Mouse (Mus musculus) CD4-positive, CD25-positive, alpha-beta regulatory T cell, adult 2 months (primary cell): ENCODE measurements around the gene Usp48.
"Not testable (repeated sequence)": the region's sequence is repeated elsewhere in the genome, so short reads cannot be mapped to it uniquely, and the experiment has no call there.

Source experiments
- DNase-seq: peaks from one replicate; pipeline ENCODE4 v3.0.0-alpha.2; 2012; ENCODE audit warnings: low read depth, low spot score

The Usp48 gene

DNA sequence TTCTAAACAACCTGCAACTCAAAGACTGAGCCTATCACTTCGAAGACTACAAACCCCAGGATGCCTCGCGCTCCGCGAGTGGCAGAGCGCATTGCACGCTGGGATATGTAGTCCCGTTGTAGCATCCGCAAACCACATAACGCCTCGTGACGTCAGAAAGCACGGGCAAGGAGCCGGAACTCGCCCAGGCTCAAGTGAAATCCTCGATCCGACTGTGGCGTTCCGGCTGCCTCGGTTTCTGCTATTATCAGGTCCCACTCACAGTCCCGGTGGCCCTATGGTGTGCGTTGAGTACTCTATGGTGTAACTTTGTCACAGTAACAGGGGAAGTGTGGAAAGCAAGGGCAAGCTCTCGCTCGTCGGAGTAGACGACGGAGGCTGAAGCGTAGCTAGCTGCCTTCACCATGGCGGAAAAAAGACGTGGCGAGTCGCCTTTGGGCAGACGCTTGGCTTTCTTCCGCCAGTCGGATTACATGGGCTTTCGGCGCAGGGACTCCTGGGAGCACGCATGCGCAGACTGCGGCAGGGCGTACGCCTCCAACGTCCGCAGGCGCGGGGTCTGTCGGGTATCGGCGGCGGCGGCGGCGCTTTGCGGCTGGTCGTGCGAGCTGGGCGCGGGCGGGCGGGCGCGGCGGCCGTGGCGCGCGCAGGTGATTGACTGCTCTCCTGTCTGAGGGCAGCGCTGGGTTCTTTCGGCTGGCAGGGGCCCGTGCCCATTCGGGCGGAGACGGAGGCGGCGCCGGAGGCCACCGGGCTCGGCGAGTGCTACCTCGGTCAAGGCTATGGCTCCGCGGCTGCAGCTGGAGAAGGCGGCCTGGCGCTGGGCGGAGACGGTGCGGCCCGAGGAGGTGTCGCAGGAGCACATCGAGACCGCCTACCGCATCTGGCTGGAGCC lies at the start of gene Usp48:
Gene Usp48 (plus strand): TSS at position 155 of the 895 bp plus-strand sequence.
- DNase-seq = peak; percentile 100

DNA sequence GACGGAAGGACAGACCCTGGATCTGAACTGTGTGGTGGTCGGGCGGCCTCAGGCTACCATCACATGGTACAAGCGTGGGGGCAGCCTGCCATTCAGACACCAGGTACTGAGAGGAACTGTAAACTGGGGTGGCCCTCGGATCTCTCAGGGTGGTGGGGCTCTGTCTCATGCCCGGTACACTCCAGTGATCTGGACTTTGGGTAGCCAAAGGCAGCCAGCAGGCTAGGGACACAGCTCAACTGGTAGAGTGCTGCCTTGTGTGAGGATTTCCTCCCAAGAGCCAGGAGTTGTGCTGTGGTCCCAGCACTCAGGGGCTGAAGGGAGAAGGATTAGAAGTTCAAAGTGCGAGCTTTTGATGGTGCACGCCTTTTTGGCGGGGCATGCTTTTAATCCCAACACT lies 48.0 kb upstream of the Usp48 start:
- no peak for DNase-seq

GRCm38 (mm10) chr4:137546003-137546525 lies 47.5 kb upstream of the Usp48 start:
- DNase-seq = peak; percentile 27

DNA sequence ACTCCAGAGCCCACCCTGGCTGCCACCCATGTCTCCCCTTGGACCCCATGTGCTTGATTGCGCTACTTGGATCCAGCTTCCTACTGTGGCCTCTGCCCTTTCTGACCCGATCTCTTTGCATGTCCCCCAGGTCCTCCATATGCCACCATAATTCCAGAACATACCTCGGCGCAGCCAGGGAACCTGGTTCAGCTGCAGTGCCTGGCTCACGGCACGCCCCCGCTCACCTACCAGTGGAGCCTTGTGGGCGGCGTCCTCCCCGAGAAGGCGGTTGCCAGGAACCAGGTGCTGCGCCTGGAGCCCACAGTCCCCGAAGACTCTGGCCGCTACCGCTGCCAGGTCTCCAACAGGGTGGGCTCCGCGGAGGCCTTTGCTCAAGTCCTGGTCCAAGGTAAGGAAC lies 40.1 kb upstream of the Usp48 start:
- no peak for DNase-seq

- no peak for DNase-seq
Measured at GRCm38 (mm10) chr4:137556673-137557210, 36.8 kb upstream of the Usp48 start.

DNA sequence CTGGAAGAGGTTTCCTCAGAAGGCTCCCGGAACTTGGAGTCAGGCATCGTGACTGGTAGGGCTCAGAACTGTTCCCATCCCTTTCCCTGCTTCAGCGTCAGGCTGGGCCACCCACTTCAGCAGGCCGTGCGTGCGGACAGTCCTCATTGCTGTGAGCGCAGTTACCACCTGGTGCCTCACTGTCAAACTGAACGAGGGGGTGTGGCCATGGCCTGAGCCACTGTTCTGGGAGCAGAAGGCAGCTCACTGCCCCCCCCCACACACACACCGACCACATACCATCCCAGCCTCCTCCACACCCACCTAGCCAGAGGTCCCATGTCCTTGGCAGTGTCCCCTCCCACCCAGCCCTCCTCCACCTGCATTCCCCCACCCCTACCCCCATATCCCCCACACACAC lies 23.7 kb upstream of the Usp48 start:
- DNase-seq = no peak

- no peak for DNase-seq
Measured at GRCm38 (mm10) chr4:137574469-137574868, 19.1 kb upstream of the Usp48 start, which contains the start of gene Ldlrad2. Gene Ldlrad2, minus strand, starts transcription at chr4:137574569.

GRCm38 (mm10) chr4:137577486-137577885 lies 16.1 kb upstream of the Usp48 start:
- no peak for DNase-seq

- peak; percentile 53 for DNase-seq
Measured at GRCm38 (mm10) chr4:137578181-137578845, 15.2 kb upstream of the Usp48 start.

- DNase-seq = no peak
Measured at GRCm38 (mm10) chr4:137579789-137580188, 13.8 kb upstream of the Usp48 start.

- DNase-seq = no peak
Measured at GRCm38 (mm10) chr4:137580299-137580698, 13.3 kb upstream of the Usp48 start.

- peak; percentile 71 for DNase-seq
Measured at GRCm38 (mm10) chr4:137581815-137582214, 11.7 kb upstream of the Usp48 start.

- not testable (repeated sequence) for DNase-seq
Measured at GRCm38 (mm10) chr4:137589095-137589494, 4.5 kb upstream of the Usp48 start.

GRCm38 (mm10) chr4:137589586-137589985 lies 4.0 kb upstream of the Usp48 start:
- DNase-seq = no peak

DNA sequence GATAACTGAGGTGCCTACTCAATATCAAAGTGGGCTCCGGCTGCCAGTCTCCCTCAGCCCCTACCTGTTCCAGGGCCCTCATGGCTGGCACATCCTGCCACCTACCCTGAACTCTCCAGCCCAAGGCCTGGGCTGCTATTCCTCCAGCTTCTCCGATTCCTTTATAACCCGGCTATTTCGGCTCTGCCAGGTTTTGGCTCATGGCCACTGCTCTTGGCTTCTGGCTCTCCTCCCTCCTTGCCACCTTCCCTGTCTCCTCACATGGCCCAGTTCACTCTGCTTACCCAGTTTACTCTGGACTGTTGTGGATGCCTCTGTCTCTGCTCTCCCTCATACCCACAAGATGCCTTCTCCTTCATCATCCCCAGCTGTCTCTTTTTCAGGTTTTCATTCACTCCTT lies 2.6 kb upstream of the Usp48 start:
- DNase-seq = no peak

DNA sequence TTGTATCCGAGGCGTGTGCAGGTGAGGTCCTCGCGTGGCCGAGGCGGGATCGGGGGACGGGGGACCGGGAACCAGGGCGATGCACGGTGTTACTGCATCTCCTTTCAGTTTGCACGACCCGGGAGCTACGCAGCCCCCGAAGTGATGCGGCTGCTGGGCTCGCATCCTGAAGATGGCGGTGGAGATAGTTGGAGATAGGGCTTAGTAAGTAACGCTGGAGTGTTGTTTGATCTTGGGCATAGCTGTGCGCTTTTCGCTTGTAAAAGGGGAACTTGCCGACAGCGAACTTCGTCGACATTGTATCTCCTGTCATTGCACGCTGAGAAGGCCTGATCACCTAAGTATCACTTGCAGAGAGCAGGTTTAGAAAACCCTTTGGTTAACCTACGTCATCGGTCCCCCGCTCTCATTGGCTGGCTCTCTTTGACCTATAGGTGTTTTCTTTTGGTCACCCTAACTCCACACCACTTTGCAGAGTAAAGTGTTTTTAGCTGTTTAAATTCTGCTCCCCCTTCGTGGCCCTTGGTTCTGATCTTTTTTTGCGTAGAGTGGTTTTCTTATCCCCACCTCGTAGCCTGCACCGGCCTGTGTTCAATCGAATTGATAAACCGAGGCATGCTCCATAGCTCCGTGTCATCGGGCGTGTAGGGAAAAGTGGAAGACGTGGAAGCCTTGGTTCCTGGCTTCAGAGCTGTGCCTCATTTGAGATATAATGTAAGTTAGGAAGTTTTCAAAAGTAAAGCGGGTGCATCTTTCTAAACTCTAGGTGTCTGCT lies 1.1 kb downstream of the Usp48 start:
- DNase-seq = no peak

GRCm38 (mm10) chr4:137597098-137597630 lies 3.6 kb downstream of the Usp48 start:
- DNase-seq = no peak

GRCm38 (mm10) chr4:137598577-137598976 lies 5.0 kb downstream of the Usp48 start:
- DNase-seq = no peak

- DNase-seq = no peak
Measured at GRCm38 (mm10) chr4:137603449-137604171, 10.1 kb downstream of the Usp48 start.

GRCm38 (mm10) chr4:137607023-137607422 lies 13.5 kb downstream of the Usp48 start:
- no peak for DNase-seq

GRCm38 (mm10) chr4:137609281-137609680 lies 15.7 kb downstream of the Usp48 start:
- no peak for DNase-seq
